Mouse (Mus musculus) liver, postnatal 0 days (tissue): ENCODE data around the gene Gm20767.
"Not testable (repeated sequence)": the region's sequence is repeated elsewhere in the genome, so short reads cannot be mapped to it uniquely, and the experiment has no call there.

Source experiments
- CTCF ChIP-seq: sonication (generic); IDR thresholded peaks from 2 replicates; pipeline ENCODE4 v1.5.1; 2016; ENCODE audit warnings: antibody characterized with exemption, low read depth
- EP300 ChIP-seq: IDR thresholded peaks from 2 replicates; pipeline ENCODE4 v1.6.1; 2016; ENCODE audit warnings: antibody characterized with exemption, low read depth, mild to moderate bottlenecking

GRCm38 (mm10) chr13:120099327-120099726 is 40.7 kb upstream of the Gm20767 start:
- not testable (repeated sequence) for TF ChIP-seq CTCF, EP300
